16 mouse cellular contexts compared by ENCODE assay signal in the genomic region with DNA sequence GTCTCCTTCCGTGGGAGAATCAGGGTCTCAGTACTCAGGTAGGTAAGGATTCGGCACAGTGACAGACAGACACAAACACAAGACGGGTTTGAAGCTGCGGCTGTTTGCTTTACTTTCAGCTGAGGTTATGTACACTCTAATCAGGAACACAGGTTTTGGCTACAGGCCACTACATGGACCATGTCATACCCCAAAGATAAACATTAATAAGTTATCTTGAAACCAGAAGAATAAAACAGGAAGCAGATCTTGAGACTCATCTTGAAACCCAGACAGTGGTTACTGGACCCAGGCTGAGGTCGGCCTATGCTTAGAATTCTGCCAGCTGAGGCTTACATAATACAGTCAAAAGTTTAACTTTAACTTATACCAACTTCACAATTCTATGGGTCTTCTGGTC. TPM values are rescaled to one million over a fixed set of nuclear protein-coding genes. Genes with fewer than 3 reads are reported as not detected.
DNase-seq lines count a peak whose midpoint lies in the region; ATAC-seq lines count a peak whose summit lies in the region.
"Had no signal": no experiment of that assay in that cellular context is flagged by ENCODE, and none has a peak within 500 bp of the region (broad histone marks: within the 10 kb centered on the region; RNA-seq: fewer than 3 reads in every experiment).

No protein-coding gene starts in this region.

- peaks cover 11% of the 10 kb centered on the region; the same call in 1 of the 2 replicates for H3K9me3 ChIP-seq in kidney, embryonic 14.5 days (ENCODE audit: control insufficient read depth, low read length)
- H3K9me3 ChIP-seq in intestine, embryonic 15.5 days: no peaks in the 10 kb centered on the region

- no peak for ATAC-seq in kidney, embryonic 14.5 days (ENCODE audit: low FRiP score, low TSS enrichment)
- ATAC-seq in common myeloid progenitor, adult 5-6 weeks (replicated peaks; ENCODE audit: low read depth, poor library complexity, severe bottlenecking): peak; percentile 56
- ATAC-seq in intestine, embryonic 15.5 days: no peak
- ATAC-seq: midbrain, embryonic 16.5 days had no signal

- H3K27me3 ChIP-seq in kidney, embryonic 14.5 days (ENCODE audit: control insufficient read depth, insufficient read depth, low read length): no peaks in the 10 kb centered on the region
- H3K27me3 ChIP-seq in intestine, embryonic 15.5 days (replicated peaks): no peaks in the 10 kb centered on the region
- H3K27me3 ChIP-seq: embryonic facial prominence, embryonic 13.5 days had no signal

- H3K9ac ChIP-seq in kidney, embryonic 14.5 days (ENCODE audit: low read depth, low read length): no peak overlapping the region
- H3K9ac ChIP-seq in intestine, embryonic 15.5 days: no peak overlapping the region
- H3K9ac ChIP-seq: embryonic facial prominence, embryonic 13.5 days had no signal

- H3K27ac ChIP-seq in kidney, embryonic 14.5 days (ENCODE audit: low read depth, low read length): no peak overlapping the region
- no peak overlapping the region for H3K27ac ChIP-seq in intestine, embryonic 15.5 days
- H3K27ac ChIP-seq: embryonic facial prominence, embryonic 13.5 days; layer of hippocampus, adult 2 months had no signal

- 89% methylated on average over 5 of the region's 5 CpGs for WGBS in kidney, embryonic 14.5 days
- WGBS in intestine, embryonic 15.5 days: 71% methylated on average over 5 of the region's 5 CpGs

- no peak overlapping the region for H3K4me2 ChIP-seq in kidney, embryonic 14.5 days (replicated peaks; ENCODE audit: low read depth, low read length)
- H3K4me2 ChIP-seq in intestine, embryonic 15.5 days (replicated peaks): no peak overlapping the region
- H3K4me2 ChIP-seq: embryonic facial prominence, embryonic 13.5 days; heart, embryonic 11.5 days had no signal

- peak; percentile 19 for DNase-seq in kidney, adult 18-20 months
- peak; percentile 73 for DNase-seq in A20 (ENCODE audit: low read depth, low spot score)
- DNase-seq in lung, postnatal 25 days (ENCODE audit: low spot score): peak; percentile 61
- DNase-seq in cerebellum, postnatal 10 days: no peak
- DNase-seq in B cell, adult 2 months: no peak
- DNase-seq: adrenal gland, postnatal 14 days; gastrocnemius, postnatal 10 days; heart, postnatal 4 days; right cerebral cortex, postnatal 14 days had no signal

- no peaks in the 10 kb centered on the region for H3K36me3 ChIP-seq in kidney, embryonic 14.5 days (ENCODE audit: control insufficient read depth, insufficient read depth, low read length)
- H3K36me3 ChIP-seq in intestine, embryonic 15.5 days: no peaks in the 10 kb centered on the region
- H3K36me3 ChIP-seq: embryonic facial prominence, embryonic 13.5 days had no signal

- H3K4me3 ChIP-seq in kidney, embryonic 14.5 days (ENCODE audit: low read length): no peak overlapping the region
- H3K4me3 ChIP-seq in intestine, embryonic 15.5 days (replicated peaks): no peak overlapping the region
- H3K4me3 ChIP-seq: embryonic facial prominence, embryonic 13.5 days; layer of hippocampus, adult 2 months had no signal

- no peaks in the 10 kb centered on the region for H3K4me1 ChIP-seq in kidney, embryonic 14.5 days (ENCODE audit: control insufficient read depth, insufficient read depth, low read length)
- no peaks in the 10 kb centered on the region for H3K4me1 ChIP-seq in intestine, embryonic 15.5 days (replicated peaks)
- H3K4me1 ChIP-seq: embryonic facial prominence, embryonic 13.5 days had no signal

RNA-seq across cellular contexts. Expression of gene Zfp810, which starts 5.8 kb away (rescaled TPM):
- polyA plus RNA-seq in kidney, embryonic 14.5 days (2014; fragmentation: Nextera tagmentation; extraction: Ambion mirVana): 18.5 and 28.8 TPM in 2 replicates
- 13.1 and 20.7 TPM in 2 replicates for total RNA-seq in common myeloid progenitor, adult 5-6 weeks (2017)
- polyA plus RNA-seq in intestine, embryonic 15.5 days (2015; fragmentation: Nextera tagmentation; extraction: Ambion mirVana): 12.4 and 13.3 TPM in 2 replicates

RNA-seq across cellular contexts. Expression of gene Zfp599, which starts 53.5 kb away (rescaled TPM):
- 5.3 and 7.8 TPM in 2 replicates for polyA plus RNA-seq in kidney, embryonic 14.5 days (2014; fragmentation: Nextera tagmentation; extraction: Ambion mirVana)
- total RNA-seq in common myeloid progenitor, adult 5-6 weeks (2017): 10.6 and 14.0 TPM in 2 replicates
- polyA plus RNA-seq in intestine, embryonic 15.5 days (2015; fragmentation: Nextera tagmentation; extraction: Ambion mirVana): 4.2 and 4.3 TPM in 2 replicates

Comparison
In these comparisons a context has a peak if more than half of its experiments do, and no peak if none do; other contexts are left out.
1. DNase-seq: peak in kidney, adult 18-20 months (single experiment), A20 (single experiment) and lung, postnatal 25 days (single experiment); none in cerebellum, postnatal 10 days (0 of 2) and B cell, adult 2 months (0 of 2).